Mouse (Mus musculus) limb, embryonic 14.5 days (tissue): ENCODE data around the gene Prpf40b. TPM values are rescaled to one million over a fixed set of nuclear protein-coding genes. Genes with fewer than 3 reads are reported as not detected.

Experiments
- ATAC-seq: fragments of 200-750 bp; cut with Nextera tagmentation; 2 replicates; pipeline ENCODE4 v1.8.0; 2017; ENCODE audit warnings: low read depth, moderate number of reproducible peaks, moderate TSS enrichment; ENCODE audit not compliant: low FRiP score
- DNase-seq: peaks from one replicate; pipeline ENCODE4 v3.0.0-alpha.2; 2015; ENCODE audit warnings: low spot score
- H3K27ac ChIP-seq: fragments of 300-500 bp; sonication (generic); replicated peaks from 2 replicates; pipeline ENCODE4 v1.5.1; 2014; ENCODE audit warnings: low read depth, mild to moderate bottlenecking, low read length, moderate library complexity, mixed read lengths
- H3K27me3 ChIP-seq: fragments of 300-500 bp; sonication (generic); 2 replicates; pipeline ENCODE4 v1.6.1; 2014; ENCODE audit warnings: low read length, mixed read lengths; ENCODE audit not compliant: control insufficient read depth, insufficient read depth
- H3K36me3 ChIP-seq: fragments of 300-500 bp; sonication (generic); 2 replicates; pipeline ENCODE4 v1.6.1; 2014; ENCODE audit warnings: mild to moderate bottlenecking, low read length, moderate library complexity, mixed read lengths; ENCODE audit not compliant: control insufficient read depth, insufficient read depth
- H3K4me1 ChIP-seq: fragments of 300-500 bp; sonication (generic); 2 replicates; pipeline ENCODE4 v1.6.1; 2014; ENCODE audit warnings: antibody characterized with exemption, low read length, mixed read lengths; ENCODE audit not compliant: control insufficient read depth, insufficient read depth
- H3K4me2 ChIP-seq: fragments of 300-500 bp; sonication (generic); replicated peaks from 2 replicates; pipeline ENCODE4 v1.6.1; 2014; ENCODE audit warnings: low read depth, mild to moderate bottlenecking, low read length, moderate library complexity; ENCODE audit not compliant: severe bottlenecking
- H3K4me3 ChIP-seq: fragments of 300-500 bp; sonication (generic); replicated peaks from 2 replicates; pipeline ENCODE4 v1.5.1; 2014; ENCODE audit warnings: low read length
- H3K9ac ChIP-seq: fragments of 300-500 bp; sonication (generic); 2 replicates; pipeline ENCODE4 v1.6.1; 2014; ENCODE audit warnings: mild to moderate bottlenecking, low read depth, low read length, moderate library complexity; ENCODE audit not compliant: severe bottlenecking
- H3K9me3 ChIP-seq: fragments of 300-500 bp; sonication (generic); 2 replicates; pipeline ENCODE4 v1.6.1; 2016; ENCODE audit warnings: low read length; ENCODE audit not compliant: control insufficient read depth
- POLR2A ChIP-seq: fragments of 200-500 bp; IDR thresholded peaks from 2 replicates; pipeline ENCODE4 v1.8.0; 2012; ENCODE audit warnings: inconsistent platforms, mild to moderate bottlenecking, moderate library complexity, borderline replicate concordance; ENCODE audit not compliant: insufficient read depth, insufficient read length; ENCODE audit errors: extremely low read depth
- WGBS: fragments of 180-500 bp; shearing (Covaris S2); extraction: QIAGEN DNeasy Blood & Tissue Kit; methylation state at CpG from one replicate; pipeline ENCODE4 v1.1.7; 2014; 5-methylcytosine and 5-hydroxymethylcytosine counted together
- polyA plus RNA-seq, 2 experiments: library from polyadenylated mRNA; depleted of rRNA in 1 of 2; stranded (reverse) in 1 of 2; unstranded in 1 of 2; fragments of >200 nt; fragmentation: Nextera tagmentation in 1 of 2; extraction: Ambion mirVana in 1 of 2; gene quantifications; 2 replicates each; pipeline versions ENCODE4 v1.2.1 to v1.2.3; 2012 to 2014

Gene Prpf40b
- polyA plus RNA-seq, 2 experiments: 47.0 to 143 TPM

GRCm38 (mm10) chr15:99335801-99336320 is 41.0 kb downstream of the Prpf40b start:
- no peak for TF ChIP-seq POLR2A
- Histone ChIP-seq H3K27ac (0 out of 2 replicates have a peak overlapping the region, but pooled peaks have one; percentile 39), H3K4me1 (peaks cover 51% of the 10 kb centered on the region), H3K36me3 (peaks cover 14% of the 10 kb centered on the region), H3K9ac (no peak overlapping the region), H3K4me2 (no peak overlapping the region), H3K9me3 (no peaks in the 10 kb centered on the region), H3K27me3 (no peaks in the 10 kb centered on the region), H3K4me3 (no peak overlapping the region)
- ATAC-seq: no peak
- no peak for DNase-seq
- WGBS: 65% methylated on average over 8 of the region's 8 CpGs

DNA sequence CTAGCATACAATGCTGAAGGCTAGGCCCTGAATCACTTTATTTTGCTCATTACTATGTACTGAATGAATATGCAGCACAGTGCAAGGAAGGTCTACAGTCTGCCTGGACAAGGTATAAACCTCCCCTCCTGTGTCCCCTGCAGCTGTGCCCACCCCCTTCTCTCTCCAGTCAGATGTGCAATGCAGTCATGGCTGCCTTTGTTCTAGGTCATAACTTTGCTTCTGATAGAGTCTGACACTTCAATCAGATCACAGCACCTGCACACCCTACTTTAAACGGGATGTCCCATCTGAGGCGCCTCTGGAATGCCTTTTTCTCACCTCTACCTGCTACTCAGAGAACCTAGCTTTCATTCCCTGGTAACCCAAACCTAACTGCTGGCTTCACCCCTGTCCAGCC is 44.0 kb downstream of the Prpf40b start:
- Histone ChIP-seq H3K4me2 (no peak overlapping the region), H3K4me3 (no peak overlapping the region), H3K27me3 (no peaks in the 10 kb centered on the region), H3K4me1 (peaks cover 49% of the 10 kb centered on the region), H3K9me3 (no peaks in the 10 kb centered on the region), H3K27ac (no peak overlapping the region), H3K36me3 (peaks cover 3% of the 10 kb centered on the region; the same call in 1 of the 2 replicates), H3K9ac (no peak overlapping the region)
- DNase-seq (no peak), ATAC-seq (no peak)
- TF ChIP-seq POLR2A: no peak
- WGBS: 62% methylated on average over 2 of the region's 2 CpGs

GRCm38 (mm10) chr15:99339669-99340068 is 44.8 kb downstream of the Prpf40b start:
- no peaks in the 10 kb centered on the region for H3K27me3 ChIP-seq
- no peak overlapping the region for H3K9ac ChIP-seq
- peaks cover 2% of the 10 kb centered on the region; the same call in 1 of the 2 replicates for H3K36me3 ChIP-seq
- WGBS: 56% methylated on average over 6 of the region's 6 CpGs
- H3K4me1 ChIP-seq: peaks cover 49% of the 10 kb centered on the region
- H3K4me2 ChIP-seq: no peak overlapping the region
- ATAC-seq (no peak), DNase-seq (no peak)
- no peaks in the 10 kb centered on the region for H3K9me3 ChIP-seq
- no peak overlapping the region for H3K27ac ChIP-seq
- no peak for TF ChIP-seq POLR2A
- H3K4me3 ChIP-seq: no peak overlapping the region

GRCm38 (mm10) chr15:99341102-99341501 is 46.2 kb downstream of the Prpf40b start:
- TF ChIP-seq POLR2A: no peak
- Histone ChIP-seq H3K9me3 (no peaks in the 10 kb centered on the region), H3K4me1 (peaks cover 49% of the 10 kb centered on the region), H3K9ac (0 out of 2 replicates have a peak overlapping the region, but pooled peaks have one; percentile 12), H3K4me3 (no peak overlapping the region), H3K27ac (no peak overlapping the region), H3K36me3 (no peaks in the 10 kb centered on the region), H3K27me3 (no peaks in the 10 kb centered on the region), H3K4me2 (no peak overlapping the region)
- ATAC-seq (no peak), DNase-seq (no peak)
- WGBS: 85% methylated on average over 3 of the region's 3 CpGs

DNA sequence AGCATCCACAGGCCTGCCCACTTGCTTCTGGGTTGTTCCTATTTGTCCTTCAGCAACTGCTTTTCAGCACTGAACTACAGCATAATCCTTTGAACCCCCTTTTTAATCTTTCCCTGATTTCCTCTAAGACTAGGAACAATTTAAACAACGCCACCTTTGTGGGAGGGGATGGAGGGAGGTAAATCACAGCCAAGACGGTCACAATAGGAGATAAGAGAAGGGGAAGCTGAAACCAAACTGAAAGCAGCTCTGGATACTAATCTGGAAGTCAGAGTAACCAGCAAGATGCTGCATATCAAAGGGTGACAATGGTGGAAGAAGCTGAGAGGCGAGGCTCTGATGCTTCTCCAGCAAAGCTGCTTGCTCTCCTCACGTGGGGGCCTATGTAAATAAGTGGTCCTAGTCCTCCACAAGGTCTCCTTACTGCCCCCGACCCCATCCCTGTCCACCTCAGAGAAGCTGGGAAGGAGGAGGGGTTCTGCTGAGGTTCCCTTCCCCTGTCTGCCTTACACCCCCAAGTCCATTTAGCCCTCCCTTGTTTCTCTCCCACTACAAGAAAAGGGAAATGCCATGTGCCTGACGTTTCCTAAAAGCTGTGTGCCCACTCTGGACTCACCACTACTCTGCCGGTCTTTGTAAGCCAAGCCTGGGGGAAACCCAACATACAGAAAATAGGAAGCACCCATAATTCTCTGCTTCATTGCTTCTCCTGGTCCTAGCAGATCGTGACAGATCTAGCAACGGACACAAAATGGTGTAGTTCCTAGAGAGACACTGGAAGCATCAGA is 47.5 kb downstream of the Prpf40b start:
- no peak overlapping the region for H3K4me2 ChIP-seq
- no peak for TF ChIP-seq POLR2A
- peaks cover 56% of the 10 kb centered on the region for H3K4me1 ChIP-seq
- H3K9me3 ChIP-seq: no peaks in the 10 kb centered on the region
- H3K9ac ChIP-seq: no peak overlapping the region
- ATAC-seq (no peak), DNase-seq (no peak)
- 62% methylated on average over 9 of the region's 9 CpGs for WGBS
- peak overlapping the region; percentile 79 for H3K27ac ChIP-seq
- no peak overlapping the region for H3K4me3 ChIP-seq
- no peaks in the 10 kb centered on the region for H3K36me3 ChIP-seq
- H3K27me3 ChIP-seq: no peaks in the 10 kb centered on the region
